Mouse (Mus musculus) hindbrain, embryonic 12.5 days (tissue): ENCODE results near the gene Cct5. TPM values are rescaled to one million over a fixed set of nuclear protein-coding genes. Genes with fewer than 3 reads are reported as not detected.
"Not testable (repeated sequence)": the region's sequence is repeated elsewhere in the genome, so short reads cannot be mapped to it uniquely, and the experiment has no call there.

Experiments used
- ATAC-seq: fragments of 200-750 bp; cut with Nextera tagmentation; 2 replicates; pipeline ENCODE4 v1.8.0; 2017; ENCODE audit warnings: moderate TSS enrichment; ENCODE audit not compliant: low FRiP score
- H3K27ac ChIP-seq: fragments of 300-500 bp; sonication (generic); 2 replicates; pipeline ENCODE4 v1.5.1; 2016; ENCODE audit warnings: mild to moderate bottlenecking
- H3K27me3 ChIP-seq: fragments of 300-500 bp; sonication (generic); 2 replicates; pipeline ENCODE4 v1.6.1; 2016; ENCODE audit warnings: mild to moderate bottlenecking
- H3K36me3 ChIP-seq: fragments of 300-500 bp; sonication (generic); 2 replicates; pipeline ENCODE4 v1.6.1; 2016; ENCODE audit warnings: mild to moderate bottlenecking
- H3K4me1 ChIP-seq: fragments of 300-500 bp; sonication (generic); 2 replicates; pipeline ENCODE4 v1.6.1; 2016
- H3K4me2 ChIP-seq: fragments of 300-500 bp; sonication (generic); replicated peaks from 2 replicates; pipeline ENCODE4 v1.6.1; 2016; ENCODE audit warnings: mild to moderate bottlenecking
- H3K4me3 ChIP-seq: fragments of 300-500 bp; sonication (generic); 2 replicates; pipeline ENCODE4 v1.5.1; 2016; ENCODE audit warnings: mild to moderate bottlenecking
- H3K9ac ChIP-seq: fragments of 300-500 bp; sonication (generic); 2 replicates; pipeline ENCODE4 v1.6.1; 2016; ENCODE audit warnings: mild to moderate bottlenecking, moderate library complexity
- H3K9me3 ChIP-seq: fragments of 300-500 bp; sonication (generic); replicated peaks from 2 replicates; pipeline ENCODE4 v1.6.1; 2016; ENCODE audit warnings: mild to moderate bottlenecking
- WGBS: fragments of 180-500 bp; shearing (Covaris S2); methylation state at CpG from one replicate; pipeline ENCODE4 v1.1.7; 2016; 5-methylcytosine and 5-hydroxymethylcytosine counted together
- polyA plus RNA-seq: library from polyadenylated mRNA; unstranded; fragments of >200 nt; fragmentation: Nextera tagmentation; extraction: Ambion mirVana; gene quantifications from 2 replicates; pipeline ENCODE4 v1.2.1, GENCODE M21; 2016

Cct5 gene
- polyA plus RNA-seq, 1 experiment from 2014 or later, result 546 TPM

DNA sequence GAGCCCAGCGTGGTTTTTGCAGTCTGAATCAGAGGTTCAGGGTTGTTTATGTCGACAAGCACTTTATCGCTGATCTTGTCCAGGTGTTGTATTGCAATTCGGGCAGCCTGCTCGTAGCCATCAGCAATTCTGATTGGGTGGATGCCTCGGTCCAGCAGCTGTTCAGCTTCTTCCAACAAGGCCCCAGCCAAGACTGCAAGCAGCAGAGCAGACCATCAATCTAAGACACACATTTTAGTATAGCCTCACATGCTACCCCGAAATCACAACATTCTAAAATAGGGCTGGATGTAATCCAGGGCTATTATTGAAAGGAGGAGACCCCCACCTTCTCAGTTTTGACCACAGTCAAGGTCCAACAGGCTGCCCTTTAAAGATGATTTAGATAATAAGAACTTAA is 6.0 kb downstream of the Cct5 start:
- 95% methylated on average over 7 of the region's 7 CpGs for WGBS
- Histone ChIP-seq H3K4me2 (no peak overlapping the region), H3K27ac (no peak overlapping the region), H3K27me3 (no peaks in the 10 kb centered on the region), H3K36me3 (peaks cover 69% of the 10 kb centered on the region), H3K9me3 (no peaks in the 10 kb centered on the region), H3K4me3 (no peak overlapping the region), H3K4me1 (peaks cover 18% of the 10 kb centered on the region), H3K9ac (no peak overlapping the region)
- ATAC-seq, result no peak

DNA sequence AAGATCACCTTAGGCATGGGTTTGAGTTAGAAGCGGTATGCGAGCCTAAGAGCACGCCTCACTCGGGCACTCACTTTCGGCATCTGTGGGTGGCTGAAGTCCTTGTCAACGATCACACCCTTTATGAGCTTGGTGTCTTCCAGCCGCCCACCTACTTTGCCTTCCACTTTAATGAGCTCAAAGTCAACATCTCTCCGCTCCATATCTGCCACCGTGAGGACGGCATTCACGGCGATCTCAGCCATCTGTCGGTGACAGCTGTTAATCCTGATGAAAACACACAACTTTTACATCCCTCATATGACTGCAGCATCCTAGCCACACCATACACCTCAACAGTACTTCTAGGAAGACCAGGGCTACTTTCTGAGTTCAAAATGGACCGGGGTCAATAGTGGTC is 7.3 kb downstream of the Cct5 start:
- no peaks in the 10 kb centered on the region for H3K27me3 ChIP-seq
- H3K36me3 ChIP-seq, result peaks cover 82% of the 10 kb centered on the region
- no peak overlapping the region for H3K27ac ChIP-seq
- H3K4me1 ChIP-seq, result peaks cover 4% of the 10 kb centered on the region
- H3K9ac ChIP-seq, result no peak overlapping the region
- H3K4me3 ChIP-seq, result no peak overlapping the region
- ATAC-seq, result no peak
- 89% methylated on average over 14 of the region's 14 CpGs for WGBS
- H3K4me2 ChIP-seq, result no peak overlapping the region
- no peaks in the 10 kb centered on the region for H3K9me3 ChIP-seq

- Histone ChIP-seq H3K27ac (no peak overlapping the region), H3K4me1 (no peaks in the 10 kb centered on the region), H3K9ac (no peak overlapping the region), H3K4me2 (no peak overlapping the region), H3K36me3 (peaks cover 83% of the 10 kb centered on the region), H3K4me3 (no peak overlapping the region), H3K9me3 (no peaks in the 10 kb centered on the region), H3K27me3 (no peaks in the 10 kb centered on the region)
- WGBS, result 92% methylated on average over 8 of the region's 8 CpGs
- ATAC-seq, result no peak
Observed at GRCm38 (mm10) chr15:31592531-31592930, 9.1 kb downstream of the Cct5 start.

- Histone ChIP-seq H3K36me3 (peaks cover 64% of the 10 kb centered on the region), H3K4me2 (no peak overlapping the region), H3K9ac (no peak overlapping the region), H3K4me3 (no peak overlapping the region), H3K4me1 (no peaks in the 10 kb centered on the region), H3K27me3 (no peaks in the 10 kb centered on the region), H3K9me3 (no peaks in the 10 kb centered on the region), H3K27ac (no peak overlapping the region)
- no peak for ATAC-seq
- 93% methylated on average over 5 of the region's 5 CpGs for WGBS
Observed at GRCm38 (mm10) chr15:31590176-31590575, 11.4 kb downstream of the Cct5 start.

DNA sequence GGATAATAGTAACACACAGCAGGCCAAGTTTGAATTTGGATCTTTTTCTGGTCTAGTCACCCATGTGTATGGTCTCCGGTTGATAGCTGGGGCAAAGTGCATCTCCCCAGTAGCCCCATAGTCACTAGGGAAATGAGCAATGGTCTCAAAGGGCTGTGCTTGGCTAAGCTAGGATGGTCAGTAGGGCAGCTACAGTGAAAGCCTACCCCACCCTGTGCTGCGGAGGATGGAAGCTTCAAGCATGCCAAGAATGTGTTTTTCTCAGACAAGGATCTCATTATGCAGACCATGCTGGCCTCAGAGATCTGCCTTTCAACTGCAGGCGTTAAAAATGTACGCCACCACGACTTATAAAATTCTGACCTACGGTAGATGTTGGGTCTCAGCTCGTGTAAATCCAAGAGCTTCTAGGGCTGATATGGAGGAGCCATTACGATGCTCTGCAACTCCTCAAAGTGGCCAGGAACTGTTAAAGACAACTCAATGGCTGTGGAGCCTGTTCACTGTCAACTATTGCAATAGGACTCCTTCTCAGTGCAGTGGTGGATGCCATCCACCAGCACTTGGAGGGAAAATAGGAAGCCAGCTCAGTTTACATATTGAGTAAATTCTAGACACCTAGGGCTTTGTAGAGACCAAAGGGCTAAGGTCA is 12.5 kb downstream of the Cct5 start:
- H3K4me3 ChIP-seq, result no peak overlapping the region
- no peaks in the 10 kb centered on the region for H3K27me3 ChIP-seq
- peak overlapping the region; percentile 35; the same call in 1 of the 2 replicates for H3K27ac ChIP-seq
- H3K9me3 ChIP-seq, result no peaks in the 10 kb centered on the region
- ATAC-seq, result no peak
- no peaks in the 10 kb centered on the region for H3K4me1 ChIP-seq
- H3K36me3 ChIP-seq, result peaks cover 54% of the 10 kb centered on the region
- WGBS, result 70% methylated on average over 8 of the region's 8 CpGs
- no peak overlapping the region for H3K9ac ChIP-seq
- no peak overlapping the region for H3K4me2 ChIP-seq

DNA sequence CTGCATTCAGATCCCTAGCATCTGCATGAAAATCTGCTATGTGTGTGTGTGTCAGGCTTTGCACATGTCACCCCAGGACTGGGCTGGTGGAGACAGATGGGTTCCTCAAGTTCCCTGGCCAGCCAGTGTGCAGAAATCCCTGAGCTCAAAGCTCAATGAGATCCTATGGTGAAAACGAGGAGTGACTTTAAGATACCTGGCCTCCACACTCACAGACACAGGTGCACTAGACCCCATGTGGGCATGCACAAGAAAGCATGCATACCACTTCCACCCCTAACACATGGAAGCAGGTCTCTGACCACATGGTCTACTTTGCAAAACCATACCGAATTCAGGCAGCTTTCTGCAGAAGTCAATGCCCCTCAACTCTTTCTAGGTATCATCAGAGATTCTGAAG is 13.8 kb downstream of the Cct5 start:
- Histone ChIP-seq H3K27me3 (no peaks in the 10 kb centered on the region), H3K9me3 (no peaks in the 10 kb centered on the region), H3K9ac (no peak overlapping the region), H3K27ac (no peak overlapping the region), H3K4me1 (no peaks in the 10 kb centered on the region), H3K4me3 (no peak overlapping the region), H3K4me2 (no peak overlapping the region), H3K36me3 (peaks cover 40% of the 10 kb centered on the region)
- ATAC-seq, result no peak
- 78% methylated on average over 2 of the region's 2 CpGs for WGBS

DNA sequence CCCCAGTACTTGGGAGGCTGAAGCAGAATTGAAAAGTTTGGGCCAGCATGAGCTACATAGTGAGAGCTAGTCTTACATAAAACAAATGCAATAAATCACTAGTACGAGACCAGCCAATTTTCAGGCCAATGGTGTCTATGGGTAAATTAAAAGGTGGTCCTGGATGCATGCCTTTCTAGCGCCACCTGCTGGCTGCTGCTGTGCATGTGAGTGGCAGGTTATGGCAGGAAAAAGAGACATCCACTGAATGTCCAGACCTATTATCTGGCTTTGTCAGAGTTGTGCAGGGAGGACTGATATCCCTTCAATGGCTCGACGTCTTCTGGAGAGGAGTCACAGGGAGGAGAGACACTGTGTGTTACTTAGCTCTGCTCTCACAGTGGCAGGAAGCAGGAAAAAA is 15.1 kb downstream of the Cct5 start:
- 5% methylated on average over 4 of the region's 4 CpGs for WGBS
- Histone ChIP-seq H3K27me3 (no peaks in the 10 kb centered on the region), H3K4me2 (no peak overlapping the region), H3K9me3 (no peaks in the 10 kb centered on the region), H3K27ac (no peak overlapping the region), H3K36me3 (peaks cover 28% of the 10 kb centered on the region), H3K4me1 (no peaks in the 10 kb centered on the region), H3K4me3 (no peak overlapping the region), H3K9ac (no peak overlapping the region)
- peak; percentile 71 for ATAC-seq

GRCm38 (mm10) chr15:31586088-31586487 is 15.5 kb downstream of the Cct5 start:
- no peaks in the 10 kb centered on the region for H3K4me1 ChIP-seq
- ATAC-seq, result no peak
- no peaks in the 10 kb centered on the region for H3K27me3 ChIP-seq
- whole genome bisulfite sequencing, result 89% methylated on average over 5 of the region's 5 CpGs
- no peak overlapping the region for H3K4me3 ChIP-seq
- no peak overlapping the region for H3K4me2 ChIP-seq
- no peak overlapping the region for H3K27ac ChIP-seq
- H3K36me3 ChIP-seq, result peaks cover 23% of the 10 kb centered on the region
- no peaks in the 10 kb centered on the region for H3K9me3 ChIP-seq
- no peak overlapping the region for H3K9ac ChIP-seq

GRCm38 (mm10) chr15:31585238-31585637 is 16.4 kb downstream of the Cct5 start:
- Histone ChIP-seq H3K36me3 (peaks cover 15% of the 10 kb centered on the region), H3K4me1 (no peaks in the 10 kb centered on the region), H3K9me3 (no peaks in the 10 kb centered on the region), H3K4me3 (no peak overlapping the region), H3K27me3 (no peaks in the 10 kb centered on the region), H3K9ac (no peak overlapping the region), H3K4me2 (no peak overlapping the region), H3K27ac (no peak overlapping the region)
- 90% methylated on average over 7 of the region's 7 CpGs for WGBS
- ATAC-seq, result no peak

- Histone ChIP-seq H3K9me3 (no peaks in the 10 kb centered on the region), H3K27ac (no peak overlapping the region), H3K9ac (no peak overlapping the region), H3K36me3 (0 out of 2 replicates have a peak, but pooled peaks cover 1% of the 10 kb centered on the region), H3K4me3 (no peak overlapping the region), H3K4me2 (no peak overlapping the region), H3K4me1 (no peaks in the 10 kb centered on the region), H3K27me3 (no peaks in the 10 kb centered on the region)
- no peak for ATAC-seq
- 91% methylated on average over 13 of the region's 13 CpGs for WGBS
Observed at GRCm38 (mm10) chr15:31583304-31584085, 18.1 kb downstream of the Cct5 start.

- not testable (repeated sequence) for ATAC-seq, H3K9me3 ChIP-seq
- 96% methylated on average over 2 of the region's 2 CpGs for WGBS
Observed at GRCm38 (mm10) chr15:31581086-31581485, 20.5 kb downstream of the Cct5 start.

GRCm38 (mm10) chr15:31576076-31576475 is 25.5 kb downstream of the Cct5 start:
- no peak overlapping the region for H3K4me2 ChIP-seq
- WGBS, result 69% methylated on average over 5 of the region's 5 CpGs

More at GRCm38 (mm10) chr15:31581086-31581485, 20.5 kb downstream of the Cct5 start:
- H3K9ac ChIP-seq, H3K4me3 ChIP-seq, H3K36me3 ChIP-seq, H3K27ac ChIP-seq, H3K4me1 ChIP-seq, H3K4me2 ChIP-seq, H3K27me3 ChIP-seq: not testable (repeated sequence)

GRCm38 (mm10) chr15:31573692-31574091 is 27.9 kb downstream of the Cct5 start:
- Histone ChIP-seq H3K27ac (no peak overlapping the region), H3K36me3 (no peaks in the 10 kb centered on the region), H3K9ac (no peak overlapping the region), H3K4me3 (no peak overlapping the region), H3K4me2 (no peak overlapping the region), H3K9me3 (no peaks in the 10 kb centered on the region), H3K27me3 (no peaks in the 10 kb centered on the region), H3K4me1 (peaks cover 5% of the 10 kb centered on the region)
- no peak for ATAC-seq

More at GRCm38 (mm10) chr15:31576076-31576475, 25.5 kb downstream of the Cct5 start:
- Histone ChIP-seq H3K4me3 (no peak overlapping the region), H3K4me1 (no peaks in the 10 kb centered on the region), H3K9me3 (no peaks in the 10 kb centered on the region), H3K27me3 (no peaks in the 10 kb centered on the region), H3K27ac (no peak overlapping the region), H3K9ac (no peak overlapping the region), H3K36me3 (no peaks in the 10 kb centered on the region)
- no peak for ATAC-seq
